Mouse (Mus musculus) ES-CJ7 (cell line): Measurements from ENCODE around the gene Dnah2.

Experiments used
- DNase-seq: peaks from one replicate; pipeline ENCODE4 v3.0.0; 2011; ENCODE audit warnings: low read depth, low spot score

The Dnah2 gene

GRCm38 (mm10) chr11:69471491-69471890 lies 77.4 kb downstream of the Dnah2 start:
- peak; percentile 39 for DNase-seq

GRCm38 (mm10) chr11:69469301-69469700 lies 79.6 kb downstream of the Dnah2 start:
- DNase-seq, result peak; percentile 84

GRCm38 (mm10) chr11:69463996-69464395 lies 84.9 kb downstream of the Dnah2 start:
- DNase-seq, result no peak

GRCm38 (mm10) chr11:69461568-69461967 lies 87.3 kb downstream of the Dnah2 start:
- DNase-seq, result no peak

GRCm38 (mm10) chr11:69459883-69460282 lies 89.0 kb downstream of the Dnah2 start:
- DNase-seq, result no peak

- no peak for DNase-seq
These were observed 91.8 kb downstream of the Dnah2 start for GRCm38 (mm10) chr11:69457006-69457579.

- DNase-seq, result peak; percentile 84
These were observed 96.6 kb downstream of the Dnah2 start for GRCm38 (mm10) chr11:69452114-69452867.

- no peak for DNase-seq
These were observed 101.6 kb downstream of the Dnah2 start for GRCm38 (mm10) chr11:69447299-69447698.

GRCm38 (mm10) chr11:69443328-69443727 lies 105.6 kb downstream of the Dnah2 start:
- DNase-seq, result peak; percentile 34

GRCm38 (mm10) chr11:69437291-69437690 lies 111.6 kb downstream of the Dnah2 start:
- no peak for DNase-seq

GRCm38 (mm10) chr11:69433189-69433588 lies 115.7 kb downstream of the Dnah2 start:
- DNase-seq, result no peak

GRCm38 (mm10) chr11:69432640-69432982 lies 116.3 kb downstream of the Dnah2 start:
- DNase-seq, result no peak

- peak; percentile 90 for DNase-seq
These were observed 116.9 kb downstream of the Dnah2 start for GRCm38 (mm10) chr11:69431829-69432639.

GRCm38 (mm10) chr11:69430631-69431030 lies 118.3 kb downstream of the Dnah2 start:
- no peak for DNase-seq

GRCm38 (mm10) chr11:69429313-69429712 lies 119.6 kb downstream of the Dnah2 start:
- DNase-seq, result no peak

GRCm38 (mm10) chr11:69428751-69429150 lies 120.2 kb downstream of the Dnah2 start:
- peak; percentile 85 for DNase-seq

GRCm38 (mm10) chr11:69426246-69426645 lies 122.7 kb downstream of the Dnah2 start:
- DNase-seq, result no peak

GRCm38 (mm10) chr11:69423885-69424284 lies 125.0 kb downstream of the Dnah2 start:
- no peak for DNase-seq

- DNase-seq, result no peak
These were observed 126.1 kb downstream of the Dnah2 start for GRCm38 (mm10) chr11:69422842-69423241.

- no peak for DNase-seq
These were observed 127.6 kb downstream of the Dnah2 start for GRCm38 (mm10) chr11:69421131-69421977.

- peak; percentile 87 for DNase-seq
These were observed 128.3 kb downstream of the Dnah2 start for GRCm38 (mm10) chr11:69420554-69421000.
